Mouse (Mus musculus) olfactory bulb, adult 2 months (tissue): Measurements from ENCODE around the gene Cacna1f. TPM values are rescaled to one million over a fixed set of nuclear protein-coding genes. Genes with fewer than 3 reads are reported as not detected.

ENCODE experiments used
- H3K27ac ChIP-seq: fragments of 200-500 bp; 2 replicates; pipeline ENCODE4 v1.5.1; 2012; ENCODE audit warnings: low read depth, low read length; ENCODE audit not compliant: insufficient read depth
- H3K4me1 ChIP-seq: fragments of 200-500 bp; 2 replicates; pipeline ENCODE4 v1.6.1; 2012; ENCODE audit warnings: low read length; ENCODE audit not compliant: control insufficient read depth, insufficient read depth
- H3K4me3 ChIP-seq: fragments of 200-500 bp; 2 replicates; pipeline ENCODE4 v1.5.1; 2012; ENCODE audit warnings: mild to moderate bottlenecking, low read depth, low read length, moderate library complexity; ENCODE audit not compliant: insufficient read depth
- CTCF ChIP-seq: fragments of 200-500 bp; IDR thresholded peaks from 2 replicates; pipeline ENCODE4 v1.5.1; 2012; ENCODE audit warnings: low read depth, mild to moderate bottlenecking, low read length, moderate library complexity; ENCODE audit not compliant: insufficient read depth
- POLR2A ChIP-seq: fragments of 200-500 bp; IDR thresholded peaks from 2 replicates; pipeline ENCODE4 v1.6.1; 2012; ENCODE audit warnings: mild to moderate bottlenecking, low read depth, low read length, moderate library complexity; ENCODE audit not compliant: insufficient read depth
- WGBS: fragments of 180-500 bp; shearing (Covaris S2); methylation state at CpG from one replicate; pipeline ENCODE4 v1.1.7; 2018; 5-methylcytosine and 5-hydroxymethylcytosine counted together
- polyA plus RNA-seq: library from polyadenylated mRNA; stranded (reverse); fragments of >200 nt; gene quantifications from 2 replicates; pipeline ENCODE4 v1.2.4, GENCODE M21; 2012; ENCODE audit warnings: low replicate concordance; ENCODE audit not compliant: missing spikeins, insufficient read depth, insufficient read length

Gene Cacna1f
- polyA plus RNA-seq, 1 experiment: not detected

DNA sequence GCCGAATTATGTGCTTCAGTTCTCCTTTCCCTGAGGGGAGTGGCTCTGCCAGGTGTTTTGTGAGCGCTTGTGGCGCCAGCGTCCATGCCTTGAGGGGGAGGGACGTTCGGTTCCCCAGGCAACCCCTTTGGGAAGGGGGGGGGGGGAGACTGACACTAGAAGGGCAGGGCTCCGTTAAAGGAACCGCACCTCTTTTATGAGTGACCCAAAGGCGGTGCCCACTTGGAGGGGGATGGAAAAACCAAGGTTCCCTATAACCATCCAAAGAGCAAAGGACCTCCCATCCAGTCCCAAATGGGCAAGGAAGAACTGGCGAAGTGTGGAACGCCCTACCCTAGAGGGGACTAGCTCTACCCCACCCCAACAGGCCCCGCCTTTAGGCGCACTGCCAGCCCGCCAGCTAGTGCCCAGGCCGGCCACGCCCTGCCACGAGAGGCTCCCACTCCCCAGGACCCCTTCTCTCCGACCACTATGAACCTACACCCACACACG lies 63.6 kb downstream of the Cacna1f start:
- H3K4me3 ChIP-seq: peak overlapping the region; percentile 47
- peak overlapping the region; percentile 13; the same call in 1 of the 2 replicates for H3K27ac ChIP-seq

DNA sequence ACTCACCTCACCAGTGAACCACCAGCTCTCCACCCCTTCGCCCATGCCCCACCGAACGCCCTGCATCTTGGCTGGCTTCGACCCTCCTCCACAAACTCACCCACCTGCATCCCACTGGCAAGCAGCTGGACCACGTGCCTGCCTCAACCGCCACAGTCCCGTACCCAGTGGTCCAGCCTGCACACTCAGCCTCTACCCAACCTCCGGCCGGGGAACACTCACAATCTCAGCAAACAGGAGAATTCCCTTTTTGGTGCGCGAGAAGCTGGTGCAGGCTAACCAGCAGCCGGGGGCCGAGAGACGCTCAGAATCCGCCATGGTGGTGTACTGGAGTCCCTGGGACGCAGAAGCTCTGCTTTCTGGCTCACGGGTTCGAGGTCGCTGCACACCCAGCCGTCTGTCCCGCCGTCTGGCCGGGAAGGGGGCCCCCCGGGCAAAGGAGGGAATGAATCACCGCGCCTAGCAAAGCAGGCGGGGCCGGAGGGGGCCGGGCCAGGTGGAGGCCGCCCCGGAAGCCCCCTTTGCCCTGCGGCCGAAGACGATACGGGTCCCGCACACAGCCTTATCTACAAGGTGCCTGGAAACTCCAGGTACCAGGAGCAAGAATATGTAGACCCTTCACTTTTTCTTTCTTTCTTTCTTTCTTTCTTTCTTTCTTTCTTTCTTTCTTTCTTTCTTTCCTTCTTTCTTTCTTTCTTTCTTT lies 64.2 kb downstream of the Cacna1f start, which contains the start of gene Plp2:
Plp2 (minus strand) TSS at position 470 of the 703 bp plus-strand sequence.
- Histone ChIP-seq H3K4me1 (peaks cover 11% of the 10 kb centered on the region), H3K27ac (peak within 1 kb of the TSS; percentile 13; the same call in 1 of the 2 replicates), H3K4me3 (peak within 1 kb of the TSS; percentile 47)
- TF ChIP-seq POLR2A (no peak), CTCF (no peak)
- WGBS: 13% methylated on average over 34 of the region's 36 CpGs

More for the DNA sequence above, 63.6 kb downstream of the Cacna1f start:
- TF ChIP-seq POLR2A: no peak
- no peak for TF ChIP-seq CTCF
- WGBS: 26% methylated on average over 18 of the region's 19 CpGs
- H3K4me1 ChIP-seq: peaks cover 11% of the 10 kb centered on the region

DNA sequence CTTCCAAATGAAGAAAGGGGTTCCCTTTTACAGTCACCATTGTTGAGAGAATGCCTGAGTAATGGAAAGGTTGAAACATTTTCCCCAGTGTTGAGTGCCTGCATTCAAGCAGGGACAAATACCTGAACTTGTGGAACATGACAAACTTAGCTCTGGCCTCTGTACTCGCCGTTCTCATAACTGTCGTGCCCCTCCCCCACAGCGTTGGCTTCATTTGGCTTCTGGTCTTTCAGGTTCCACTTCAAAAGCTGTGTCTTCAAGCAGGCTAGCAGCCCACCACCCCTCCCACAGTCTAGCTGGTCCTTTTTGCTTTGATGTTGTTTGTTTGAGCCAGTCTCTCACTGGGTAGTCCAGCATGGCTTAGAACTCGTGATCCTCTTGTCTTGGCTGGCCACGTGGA lies 65.9 kb downstream of the Cacna1f start:
- Histone ChIP-seq H3K27ac (no peak overlapping the region), H3K4me1 (peaks cover 11% of the 10 kb centered on the region), H3K4me3 (no peak overlapping the region)
- 71% methylated on average over 6 of the region's 6 CpGs for WGBS
- TF ChIP-seq CTCF: no peak
- TF ChIP-seq POLR2A: no peak

GRCm38 (mm10) chrX:7673578-7674281 lies 66.8 kb downstream of the Cacna1f start:
- 48% methylated on average over 12 of the region's 12 CpGs for WGBS
- Histone ChIP-seq H3K27ac (no peak overlapping the region), H3K4me3 (no peak overlapping the region), H3K4me1 (peaks cover 11% of the 10 kb centered on the region)
- TF ChIP-seq POLR2A: no peak

GRCm38 (mm10) chrX:7674284-7675000 lies 67.6 kb downstream of the Cacna1f start:
- Histone ChIP-seq H3K27ac (no peak overlapping the region), H3K4me3 (peak overlapping the region; percentile 31), H3K4me1 (peaks cover 11% of the 10 kb centered on the region)
- WGBS: 27% methylated on average over 28 of the region's 28 CpGs
- TF ChIP-seq CTCF (no peak), POLR2A (no peak)

DNA sequence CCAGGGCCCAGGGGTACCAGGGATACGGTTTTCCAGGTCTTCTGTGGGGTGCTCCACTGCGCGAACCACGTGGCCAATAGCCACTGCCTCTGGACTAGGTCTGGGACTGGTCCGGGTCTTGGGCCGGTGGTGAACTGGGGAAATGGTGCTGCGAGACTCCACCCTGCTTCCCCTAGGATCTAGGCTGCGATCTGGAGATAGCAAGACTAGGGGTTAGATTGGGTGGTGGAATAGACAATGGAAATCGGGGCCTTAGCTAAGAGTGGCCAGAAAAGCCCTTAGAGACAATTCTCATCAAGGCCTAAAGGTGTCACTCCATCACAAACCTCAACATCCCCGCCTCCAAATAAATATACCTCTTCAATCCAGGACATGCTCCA lies 68.1 kb downstream of the Cacna1f start:
- TF ChIP-seq CTCF: no peak
- TF ChIP-seq POLR2A: no peak
- Histone ChIP-seq H3K4me3 (peak overlapping the region; percentile 31), H3K4me1 (peaks cover 11% of the 10 kb centered on the region), H3K27ac (no peak overlapping the region)
- 35% methylated on average over 10 of the region's 10 CpGs for WGBS

- TF ChIP-seq CTCF (no peak), POLR2A (no peak)
- Histone ChIP-seq H3K4me3 (no peak overlapping the region), H3K4me1 (peaks cover 3% of the 10 kb centered on the region; the same call in 1 of the 2 replicates), H3K27ac (no peak overlapping the region)
- 48% methylated on average over 3 of the region's 3 CpGs for WGBS
Observed at GRCm38 (mm10) chrX:7678986-7679385, 72.1 kb downstream of the Cacna1f start.

DNA sequence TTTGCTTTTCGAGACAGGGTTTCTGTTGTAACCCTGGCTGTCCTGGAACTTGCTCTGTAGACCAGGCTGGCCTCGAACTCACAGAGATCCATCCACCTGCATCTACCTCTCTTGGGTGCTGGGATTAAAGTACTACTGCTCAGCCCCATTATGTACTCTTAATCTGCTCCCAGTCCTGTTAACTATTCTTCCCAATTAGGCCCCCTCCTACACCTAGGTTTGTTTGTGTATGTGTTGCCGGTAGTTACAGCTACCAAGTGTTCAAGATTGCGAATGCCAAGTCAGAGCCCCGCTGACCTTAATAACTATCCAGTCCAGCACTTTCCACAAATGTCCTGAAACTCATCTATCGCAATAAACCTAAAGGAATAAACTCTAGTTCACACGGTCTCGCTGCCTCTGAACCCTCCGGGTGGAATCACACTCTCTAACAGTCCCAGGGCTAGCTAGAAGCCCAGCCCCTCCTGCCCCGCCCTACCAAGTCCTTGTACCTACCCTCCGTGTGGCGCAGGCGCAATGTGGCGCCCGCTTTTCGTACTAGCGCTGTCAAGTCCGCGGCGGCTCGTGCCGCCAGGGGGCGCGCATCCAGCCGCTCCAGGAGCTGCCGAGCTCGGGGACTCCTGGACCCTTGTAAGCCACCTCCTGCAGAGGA lies 72.6 kb downstream of the Cacna1f start:
- Histone ChIP-seq H3K4me1 (peaks cover 3% of the 10 kb centered on the region; the same call in 1 of the 2 replicates), H3K4me3 (peak overlapping the region; percentile 23; the same call in 1 of the 2 replicates), H3K27ac (no peak overlapping the region)
- TF ChIP-seq POLR2A: no peak
- TF ChIP-seq CTCF: peak; percentile 49; the same call in 1 of the 2 replicates
- 22% methylated on average over 27 of the region's 27 CpGs for WGBS

DNA sequence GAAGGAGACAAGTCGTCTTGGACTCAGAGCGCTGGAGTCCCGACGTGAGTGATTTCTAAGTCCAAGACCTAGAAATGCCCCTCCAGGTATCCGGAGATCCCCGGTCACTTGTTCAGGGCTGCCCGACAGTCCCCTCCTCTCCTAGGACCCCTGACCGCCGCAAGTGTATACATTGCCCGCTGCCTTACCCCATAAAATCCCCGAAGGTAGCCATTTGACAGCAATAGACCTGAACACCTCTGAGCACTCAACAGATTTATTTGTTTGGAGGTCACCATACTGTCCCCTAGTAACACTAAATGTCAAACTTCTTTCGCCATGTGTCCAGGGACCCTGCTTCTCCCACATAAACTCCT lies 73.2 kb downstream of the Cacna1f start:
- no peak for TF ChIP-seq POLR2A
- TF ChIP-seq CTCF: no peak
- WGBS: 24% methylated on average over 12 of the region's 12 CpGs
- peak overlapping the region; percentile 23; the same call in 1 of the 2 replicates for H3K4me3 ChIP-seq
- H3K27ac ChIP-seq: no peak overlapping the region
- H3K4me1 ChIP-seq: no peaks in the 10 kb centered on the region
